Mouse (Mus musculus) heart, embryonic 14.5 days (tissue): ENCODE measurements at regions not wholly inside any gene's neighbourhood (a gene's known extent, or its start where the extent isn't known, plus 50 kb on each side); places are given as distances from the start of the nearest gene placed in this dataset.

Experiments used
- ATAC-seq: fragments of 200-750 bp; cut with Nextera tagmentation; 2 replicates; pipeline ENCODE4 v1.8.0; 2017; ENCODE audit warnings: low read depth, moderate TSS enrichment; ENCODE audit not compliant: insufficient number of reproducible peaks, insufficient read depth, low FRiP score
- H3K27ac ChIP-seq, 2 experiments: fragments of 200-500 bp in 1 of 2; fragments of 300-500 bp in 1 of 2; sonication (generic) in 1 of 2; replicated peaks in 1 of 2; 2 replicates each; pipeline ENCODE4 v1.5.1; 2012 to 2014; ENCODE audit warnings: low read depth in 2 of 2, low read length in 2 of 2, control low read depth in 1 of 2, mild to moderate bottlenecking in 1 of 2, mixed read lengths in 1 of 2; ENCODE audit not compliant: control insufficient read depth in 1 of 2, insufficient read depth in 1 of 2
- H3K27me3 ChIP-seq: fragments of 300-500 bp; sonication (generic); 2 replicates; pipeline ENCODE4 v1.6.1; 2014; ENCODE audit warnings: mild to moderate bottlenecking, low read length, control low read depth; ENCODE audit not compliant: control insufficient read depth, insufficient read depth
- H3K36me3 ChIP-seq: fragments of 300-500 bp; sonication (generic); 2 replicates; pipeline ENCODE4 v1.6.1; 2014; ENCODE audit warnings: mild to moderate bottlenecking, control low read depth, low read length, mixed read lengths; ENCODE audit not compliant: control insufficient read depth, insufficient read depth
- H3K4me1 ChIP-seq, 2 experiments: fragments of 200-500 bp in 1 of 2; fragments of 300-500 bp in 1 of 2; sonication (generic) in 1 of 2; 2 replicates each; pipeline ENCODE4 v1.6.1; 2012 to 2014; ENCODE audit warnings: low read length in 2 of 2, control low read depth in 1 of 2, mixed read lengths in 1 of 2; ENCODE audit not compliant: control insufficient read depth in 2 of 2, insufficient read depth in 2 of 2
- H3K4me2 ChIP-seq: fragments of 300-500 bp; sonication (generic); 2 replicates; pipeline ENCODE4 v1.6.1; 2014; ENCODE audit warnings: mild to moderate bottlenecking, low read length
- H3K4me3 ChIP-seq, 2 experiments: fragments of 200-500 bp in 1 of 2; fragments of 300-500 bp in 1 of 2; sonication (generic) in 1 of 2; 2 replicates each; pipeline ENCODE4 v1.5.1; 2012 to 2014; ENCODE audit warnings: low read length in 2 of 2, mild to moderate bottlenecking in 2 of 2, control low read depth in 1 of 2, low read depth in 1 of 2, moderate library complexity in 1 of 2; ENCODE audit not compliant: control insufficient read depth in 1 of 2, insufficient read depth in 1 of 2
- H3K9ac ChIP-seq: fragments of 300-500 bp; sonication (generic); 2 replicates; pipeline ENCODE4 v1.6.1; 2014; ENCODE audit warnings: mild to moderate bottlenecking, low read length
- H3K9me3 ChIP-seq: fragments of 300-500 bp; sonication (generic); 2 replicates; pipeline ENCODE4 v1.6.1; 2016; ENCODE audit warnings: low read length, control low read depth; ENCODE audit not compliant: control insufficient read depth
- WGBS: fragments of 180-500 bp; shearing (Covaris S2); extraction: QIAGEN DNeasy Blood & Tissue Kit; methylation state at CpG from one replicate; pipeline ENCODE4 v1.1.7; 2014; 5-methylcytosine and 5-hydroxymethylcytosine counted together

DNA sequence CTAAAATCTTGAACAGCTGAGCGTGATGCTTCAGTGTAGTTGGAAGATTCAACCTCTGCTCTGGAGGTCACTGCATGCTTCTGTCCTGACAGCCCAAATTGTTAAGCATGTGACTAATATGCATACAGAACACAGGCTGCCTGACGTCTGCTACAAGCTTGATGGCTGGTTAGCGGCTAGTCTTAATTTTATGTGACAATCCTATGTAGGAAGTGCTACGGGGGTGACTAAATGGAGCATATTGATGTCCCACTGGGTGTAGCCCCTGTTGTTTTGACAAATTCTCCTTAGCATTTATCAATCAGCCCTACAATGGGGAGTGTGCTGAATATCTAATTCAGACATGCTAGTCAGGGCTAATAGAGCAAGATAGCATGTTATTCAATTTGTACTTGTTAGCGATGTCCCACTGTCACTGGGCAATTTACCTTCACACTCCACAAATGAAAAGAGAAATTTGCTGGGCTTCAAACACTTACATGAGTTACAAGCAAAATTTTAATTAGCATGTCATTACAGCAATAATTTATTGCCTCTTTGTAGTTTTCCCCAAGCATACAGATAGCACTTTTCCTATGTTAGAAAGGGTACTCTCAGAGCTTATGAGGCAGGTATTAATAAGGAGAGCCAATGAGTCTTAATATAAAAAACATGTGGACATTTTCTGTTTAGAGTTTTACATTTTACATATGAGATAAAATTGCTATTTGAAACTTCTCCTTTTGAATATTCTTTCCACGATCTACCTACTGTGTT lies 188.3 kb upstream of the Isl1 start:
- Histone ChIP-seq H3K4me3 (no peak overlapping the region), H3K36me3 (no peaks in the 10 kb centered on the region), H3K27ac (no peak overlapping the region), H3K9ac (no peak overlapping the region), H3K27me3 (no peaks in the 10 kb centered on the region), H3K4me1 (peaks cover 0 to 5% of the 10 kb centered on the region in 2 experiments; a peak in 2 of 4 replicates), H3K4me2 (no peak overlapping the region), H3K9me3 (no peaks in the 10 kb centered on the region)
- no peak for ATAC-seq
- WGBS, result 80% methylated on average over 6 of the region's 6 CpGs

DNA sequence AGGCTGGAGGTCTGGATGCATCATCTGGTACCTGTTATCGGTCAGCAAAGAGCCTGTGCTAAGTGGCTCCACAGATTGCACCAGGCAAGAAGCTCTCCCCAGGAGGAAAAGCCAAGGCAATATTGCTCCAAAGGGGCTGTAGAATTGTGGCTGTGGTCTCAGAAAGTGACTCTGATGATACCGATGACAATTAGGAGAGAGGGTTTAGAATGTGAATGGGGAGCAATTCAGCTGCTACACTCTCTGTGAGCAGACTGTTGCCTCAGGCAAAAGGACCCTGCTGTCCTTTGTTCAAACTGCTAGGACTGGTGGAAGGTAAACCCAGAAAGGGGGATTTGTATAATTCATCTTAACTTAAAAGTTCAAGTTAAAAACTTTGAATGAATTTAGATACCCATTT lies 186.2 kb upstream of the Isl1 start:
- Histone ChIP-seq H3K4me1 (peaks cover 0 to 5% of the 10 kb centered on the region in 2 experiments; a peak in 2 of 4 replicates), H3K4me3 (no peak overlapping the region), H3K4me2 (peak overlapping the region; percentile 18; the same call in 1 of the 2 replicates), H3K27me3 (no peaks in the 10 kb centered on the region), H3K9me3 (no peaks in the 10 kb centered on the region), H3K9ac (no peak overlapping the region), H3K27ac (no peak overlapping the region), H3K36me3 (no peaks in the 10 kb centered on the region)
- no peak for ATAC-seq
- 15% methylated on average over 2 of the region's 2 CpGs for WGBS

DNA sequence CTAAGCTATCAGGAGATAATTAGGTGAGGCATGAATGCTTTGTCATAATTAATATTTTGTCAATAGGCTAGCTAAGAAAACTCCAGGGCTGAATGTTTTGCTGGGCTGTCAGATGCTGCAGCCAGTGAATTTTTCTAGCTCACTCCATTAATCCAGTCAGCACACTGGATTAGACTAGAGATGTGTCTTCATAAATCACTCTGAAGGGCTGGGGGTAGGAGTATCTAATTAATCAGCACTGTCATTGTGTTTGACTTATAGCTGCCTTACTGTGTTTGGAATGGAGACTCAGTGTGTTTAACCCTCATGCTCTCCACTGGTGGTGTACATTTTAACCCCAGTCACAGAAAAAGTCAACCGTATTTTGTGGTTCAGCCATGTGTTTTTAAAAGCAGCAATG lies 179.9 kb upstream of the Isl1 start:
- no peak overlapping the region for H3K4me3 ChIP-seq
- 55% methylated on average over 1 of the region's 1 CpGs for WGBS
- ATAC-seq, result no peak
- H3K9me3 ChIP-seq, result no peaks in the 10 kb centered on the region
- H3K27ac ChIP-seq, result no peak overlapping the region
- H3K36me3 ChIP-seq, result no peaks in the 10 kb centered on the region
- H3K4me1 ChIP-seq, result no peaks in the 10 kb centered on the region
- H3K9ac ChIP-seq, result no peak overlapping the region
- H3K4me2 ChIP-seq, result no peak overlapping the region
- no peaks in the 10 kb centered on the region for H3K27me3 ChIP-seq

DNA sequence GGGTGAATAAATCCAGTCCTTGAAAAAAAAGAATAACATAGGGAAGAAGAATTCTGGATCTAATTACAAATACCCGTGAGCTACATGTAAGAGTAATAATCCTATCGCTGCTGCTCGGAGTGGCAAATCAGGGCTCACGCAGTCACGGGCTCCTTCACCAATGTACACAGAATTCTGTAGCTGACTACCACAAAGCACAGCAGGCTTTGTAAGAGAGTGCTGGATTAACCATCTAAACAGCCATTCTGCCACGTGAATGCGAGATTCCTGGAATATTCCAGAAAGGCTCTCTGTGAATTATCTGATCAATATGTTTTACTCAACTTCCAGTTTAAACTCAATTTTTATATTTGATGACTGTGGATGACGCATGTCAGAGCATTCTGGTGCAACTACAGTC lies 165.1 kb upstream of the Isl1 start:
- Histone ChIP-seq H3K4me2 (no peak overlapping the region), H3K27me3 (no peaks in the 10 kb centered on the region), H3K36me3 (no peaks in the 10 kb centered on the region), H3K9me3 (no peaks in the 10 kb centered on the region), H3K4me3 (no peak overlapping the region), H3K9ac (no peak overlapping the region), H3K4me1 (no peaks in the 10 kb centered on the region), H3K27ac (no peak overlapping the region)
- WGBS, result 78% methylated on average over 8 of the region's 8 CpGs
- ATAC-seq, result no peak

DNA sequence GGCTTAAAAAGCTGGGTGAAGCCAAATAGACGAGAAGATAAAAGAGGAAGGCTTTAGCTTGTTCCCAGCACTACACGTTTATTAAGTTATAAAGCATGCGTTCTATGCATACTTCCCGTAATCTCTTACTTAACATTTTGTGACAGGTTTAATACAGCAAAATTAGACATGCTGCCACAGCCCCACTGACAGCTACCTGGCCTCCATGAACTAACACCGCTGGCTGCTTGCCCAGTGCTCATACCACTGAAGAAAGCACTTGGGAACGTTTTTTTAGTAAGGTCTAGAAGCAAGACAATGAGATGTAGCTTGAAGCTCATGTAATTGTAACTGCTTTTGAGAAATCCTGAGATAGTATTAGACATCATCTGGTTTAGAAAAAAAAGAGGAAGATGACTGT lies 152.3 kb upstream of the Isl1 start:
- ATAC-seq, result no peak
- 24% methylated on average over 6 of the region's 6 CpGs for WGBS
- Histone ChIP-seq H3K9me3 (no peaks in the 10 kb centered on the region), H3K27ac (no peak overlapping the region), H3K4me3 (no peak overlapping the region), H3K4me1 (0 out of 4 replicates have a peak, but pooled peaks cover 0 to 2% of the 10 kb centered on the region in 2 experiments), H3K4me2 (0 out of 2 replicates have a peak overlapping the region, but pooled peaks have one; percentile 22), H3K27me3 (no peaks in the 10 kb centered on the region), H3K36me3 (no peaks in the 10 kb centered on the region), H3K9ac (no peak overlapping the region)

DNA sequence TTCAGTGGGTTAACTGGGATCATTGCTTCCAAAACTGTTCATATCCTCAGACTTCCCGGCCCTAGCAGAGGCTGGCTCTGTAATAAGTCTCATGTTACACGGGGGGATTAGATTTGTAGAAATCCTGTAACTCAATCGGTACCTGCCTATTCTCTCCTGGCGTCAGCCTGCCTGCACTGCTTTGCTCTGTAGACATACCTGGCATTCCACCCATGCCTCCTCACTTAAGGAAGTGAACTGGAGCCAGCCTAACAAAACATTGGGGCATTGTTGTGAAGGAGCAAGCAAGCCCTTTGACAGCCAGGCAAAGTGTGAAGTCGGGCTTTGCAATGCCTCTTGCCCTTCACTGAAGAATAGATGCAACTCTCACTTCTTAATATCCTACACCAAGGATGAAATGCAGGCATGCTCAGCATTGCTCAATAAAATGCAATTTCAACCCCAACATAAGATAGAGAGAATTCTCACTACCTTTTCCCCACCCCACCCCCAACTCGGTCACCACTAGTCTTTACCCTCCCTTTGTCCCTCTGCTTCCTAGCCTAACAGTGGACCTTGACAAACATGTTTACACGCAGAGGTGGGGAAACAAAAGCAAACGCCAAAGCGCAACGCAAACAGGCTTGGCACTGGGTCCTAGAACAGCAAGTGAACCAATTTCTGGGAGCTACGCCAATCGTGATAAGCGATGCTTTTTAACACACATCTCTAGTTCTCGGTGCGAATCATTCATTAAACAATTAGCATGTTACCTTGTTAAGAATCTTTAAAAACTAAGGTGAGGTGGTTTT lies 133.9 kb upstream of the Isl1 start:
- Histone ChIP-seq H3K4me2 (peak overlapping the region; percentile 60), H3K4me3 (peak overlapping the region in 1 of 2 experiments; percentile 19; a peak in 2 of 4 replicates), H3K27me3 (no peaks in the 10 kb centered on the region), H3K9ac (no peak overlapping the region), H3K9me3 (no peaks in the 10 kb centered on the region), H3K36me3 (no peaks in the 10 kb centered on the region), H3K27ac (no peak overlapping the region), H3K4me1 (peaks cover 2 to 9% of the 10 kb centered on the region in 2 experiments; a peak in 1 of 4 replicates)
- ATAC-seq, result no peak
- WGBS, result 10% methylated on average over 15 of the region's 15 CpGs

DNA sequence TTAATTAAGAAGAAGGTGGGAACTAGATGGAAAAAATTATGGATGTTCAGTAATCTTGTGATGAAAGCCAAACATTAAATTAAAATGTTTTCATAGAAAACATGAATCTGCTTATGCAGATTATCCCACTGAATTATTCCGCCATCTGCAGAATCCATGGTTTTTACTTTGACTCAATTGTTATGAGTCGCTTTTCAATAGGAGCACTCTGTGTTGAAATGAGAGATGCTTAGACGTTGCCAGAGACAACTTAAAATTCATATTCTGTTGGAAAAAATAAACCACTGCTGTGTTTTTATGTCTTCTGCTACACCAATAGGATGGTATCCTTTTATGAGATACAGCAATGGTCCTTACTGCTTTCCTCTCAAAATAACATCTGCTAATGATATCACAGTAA lies 108.3 kb upstream of the Isl1 start:
- Histone ChIP-seq H3K36me3 (no peaks in the 10 kb centered on the region), H3K27me3 (no peaks in the 10 kb centered on the region), H3K27ac (no peak overlapping the region), H3K4me1 (no peaks in the 10 kb centered on the region), H3K4me3 (no peak overlapping the region), H3K4me2 (no peak overlapping the region), H3K9me3 (no peaks in the 10 kb centered on the region), H3K9ac (no peak overlapping the region)
- no peak for ATAC-seq
- WGBS, result 81% methylated on average over 3 of the region's 3 CpGs
